Mouse (Mus musculus) testis, adult 2 months (tissue): ENCODE measurements around the gene Smco3.

Source experiments
- CTCF ChIP-seq: fragments of 200-500 bp; IDR thresholded peaks from 2 replicates; pipeline ENCODE4 v1.5.1; 2012; ENCODE audit warnings: low read depth, mild to moderate bottlenecking, inconsistent platforms, low read length, moderate library complexity; ENCODE audit not compliant: control insufficient read depth, insufficient read depth, insufficient replicate concordance
- POLR2A ChIP-seq: fragments of 200-500 bp; IDR thresholded peaks from 2 replicates; pipeline ENCODE4 v1.6.1; 2012; ENCODE audit warnings: low read depth, mild to moderate bottlenecking, inconsistent platforms, low read length, moderate library complexity; ENCODE audit not compliant: control insufficient read depth

GRCm38 (mm10) chr6:136807395-136808013 lies 27.7 kb downstream of the Smco3 start:
- no peak for TF ChIP-seq CTCF
- no peak for TF ChIP-seq POLR2A
